Mouse (Mus musculus) kidney, embryonic 14.5 days (tissue): Measurements from ENCODE around the gene Mrpl48. TPM values are rescaled to one million over a fixed set of nuclear protein-coding genes. Genes with fewer than 3 reads are reported as not detected.
"Not testable (repeated sequence)": the region's sequence is repeated elsewhere in the genome, so short reads cannot be mapped to it uniquely, and the experiment has no call there.

ENCODE experiments used
- ATAC-seq: fragments of 200-750 bp; cut with Nextera tagmentation; 2 replicates; pipeline ENCODE4 v1.8.0; 2017; ENCODE audit warnings: moderate number of reproducible peaks, mild to moderate bottlenecking, moderate TSS enrichment, moderate library complexity; ENCODE audit not compliant: low FRiP score, low TSS enrichment
- H3K27ac ChIP-seq: fragments of 300-500 bp; sonication (generic); 2 replicates; pipeline ENCODE4 v1.5.1; 2014; ENCODE audit warnings: low read depth, mild to moderate bottlenecking, low read length, moderate library complexity, mixed read lengths
- H3K27me3 ChIP-seq: fragments of 300-500 bp; sonication (generic); 2 replicates; pipeline ENCODE4 v1.6.1; 2014; ENCODE audit warnings: mild to moderate bottlenecking, low read length; ENCODE audit not compliant: control insufficient read depth, insufficient read depth
- H3K36me3 ChIP-seq: fragments of 300-500 bp; sonication (generic); 2 replicates; pipeline ENCODE4 v1.6.1; 2014; ENCODE audit warnings: low read length, mixed read lengths; ENCODE audit not compliant: control insufficient read depth, insufficient read depth
- H3K4me1 ChIP-seq: fragments of 300-500 bp; sonication (generic); 2 replicates; pipeline ENCODE4 v1.6.1; 2014; ENCODE audit warnings: low read length, mixed read lengths; ENCODE audit not compliant: control insufficient read depth, insufficient read depth
- H3K4me2 ChIP-seq: fragments of 300-500 bp; sonication (generic); replicated peaks from 2 replicates; pipeline ENCODE4 v1.6.1; 2014; ENCODE audit warnings: low read depth, mild to moderate bottlenecking, low read length
- H3K4me3 ChIP-seq: fragments of 300-500 bp; sonication (generic); 2 replicates; pipeline ENCODE4 v1.5.1; 2014; ENCODE audit warnings: mild to moderate bottlenecking, low read length
- H3K9ac ChIP-seq: fragments of 300-500 bp; sonication (generic); 2 replicates; pipeline ENCODE4 v1.6.1; 2014; ENCODE audit warnings: low read depth, mild to moderate bottlenecking, low read length, moderate library complexity
- H3K9me3 ChIP-seq: fragments of 300-500 bp; sonication (generic); 2 replicates; pipeline ENCODE4 v1.6.1; 2016; ENCODE audit warnings: low read length; ENCODE audit not compliant: control insufficient read depth
- WGBS: fragments of 180-500 bp; shearing (Covaris S2); extraction: QIAGEN DNeasy Blood & Tissue Kit; methylation state at CpG from one replicate; pipeline ENCODE4 v1.1.7; 2014; 5-methylcytosine and 5-hydroxymethylcytosine counted together
- polyA plus RNA-seq: library from polyadenylated mRNA; unstranded; fragments of >200 nt; fragmentation: Nextera tagmentation; extraction: Ambion mirVana; gene quantifications from 2 replicates; pipeline ENCODE4 v1.2.1, GENCODE M21; 2014

The Mrpl48 gene
- polyA plus RNA-seq, 1 experiment from 2014 or later, result 91.3 TPM

GRCm38 (mm10) chr7:100570930-100571715 is 37.0 kb downstream of the Mrpl48 start:
- Histone ChIP-seq H3K27ac (no peak overlapping the region), H3K27me3 (no peaks in the 10 kb centered on the region), H3K36me3 (0 out of 2 replicates have a peak, but pooled peaks cover 4% of the 10 kb centered on the region), H3K9me3 (no peaks in the 10 kb centered on the region), H3K4me1 (no peaks in the 10 kb centered on the region), H3K4me2 (no peak overlapping the region), H3K4me3 (no peak overlapping the region), H3K9ac (no peak overlapping the region)
- 79% methylated on average over 3 of the region's 3 CpGs for WGBS
- no peak for ATAC-seq

GRCm38 (mm10) chr7:100569907-100570306 is 38.2 kb downstream of the Mrpl48 start:
- no peak for ATAC-seq
- H3K36me3 ChIP-seq, result peaks cover 4% of the 10 kb centered on the region; the same call in 1 of the 2 replicates
- H3K27me3 ChIP-seq, result no peaks in the 10 kb centered on the region
- H3K4me3 ChIP-seq, result no peak overlapping the region
- H3K9me3 ChIP-seq, result no peaks in the 10 kb centered on the region
- no peaks in the 10 kb centered on the region for H3K4me1 ChIP-seq
- no peak overlapping the region for H3K4me2 ChIP-seq
- no peak overlapping the region for H3K9ac ChIP-seq
- no peak overlapping the region for H3K27ac ChIP-seq

- 80% methylated on average over 5 of the region's 5 CpGs for WGBS
- H3K36me3 ChIP-seq, H3K27me3 ChIP-seq, H3K4me1 ChIP-seq, H3K9me3 ChIP-seq, ATAC-seq, H3K4me3 ChIP-seq, H3K9ac ChIP-seq, H3K27ac ChIP-seq, H3K4me2 ChIP-seq: not testable (repeated sequence)
Measured at GRCm38 (mm10) chr7:100567238-100567637, 40.9 kb downstream of the Mrpl48 start.

DNA sequence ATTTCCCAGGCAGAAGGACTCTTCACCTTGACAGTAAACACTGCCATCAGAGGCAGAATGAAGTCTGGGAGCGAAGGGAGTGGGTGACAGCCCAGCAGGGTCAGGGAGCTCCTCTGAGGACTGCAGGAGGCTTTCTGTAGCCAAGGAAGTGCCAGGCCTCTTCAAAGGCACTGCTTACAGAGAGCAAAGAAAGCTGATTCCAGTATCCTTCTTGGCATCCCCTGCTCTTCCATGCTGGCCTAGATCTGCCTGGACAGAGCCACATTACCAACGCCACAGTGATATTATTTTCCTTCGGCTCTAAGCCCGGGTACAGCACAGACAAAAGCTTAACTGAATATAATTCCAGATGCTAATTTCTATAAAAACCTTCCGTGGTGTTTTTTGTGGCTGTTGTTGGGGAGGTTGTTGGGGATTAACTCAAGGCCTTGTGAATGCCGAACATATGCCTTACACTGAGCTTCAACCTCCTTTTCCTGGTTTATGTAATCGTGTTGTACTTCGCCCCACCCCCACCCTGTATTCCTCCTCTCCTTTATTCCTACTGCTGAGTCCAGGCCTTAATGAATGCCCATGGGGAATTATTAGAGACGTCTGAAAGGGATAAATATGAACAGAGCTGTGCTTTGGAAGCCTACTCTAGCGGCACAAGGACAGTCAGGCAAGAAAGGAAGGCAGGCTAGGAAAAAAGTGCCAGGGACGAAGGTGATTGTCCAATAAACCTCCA is 46.1 kb downstream of the Mrpl48 start:
- H3K9me3 ChIP-seq, result no peaks in the 10 kb centered on the region
- ATAC-seq, result no peak
- no peak overlapping the region for H3K4me3 ChIP-seq
- no peaks in the 10 kb centered on the region for H3K27me3 ChIP-seq
- H3K4me2 ChIP-seq, result no peak overlapping the region
- H3K27ac ChIP-seq, result no peak overlapping the region
- H3K36me3 ChIP-seq, result peaks cover 3% of the 10 kb centered on the region; the same call in 1 of the 2 replicates
- no peaks in the 10 kb centered on the region for H3K4me1 ChIP-seq
- H3K9ac ChIP-seq, result no peak overlapping the region
- 81% methylated on average over 11 of the region's 11 CpGs for WGBS

DNA sequence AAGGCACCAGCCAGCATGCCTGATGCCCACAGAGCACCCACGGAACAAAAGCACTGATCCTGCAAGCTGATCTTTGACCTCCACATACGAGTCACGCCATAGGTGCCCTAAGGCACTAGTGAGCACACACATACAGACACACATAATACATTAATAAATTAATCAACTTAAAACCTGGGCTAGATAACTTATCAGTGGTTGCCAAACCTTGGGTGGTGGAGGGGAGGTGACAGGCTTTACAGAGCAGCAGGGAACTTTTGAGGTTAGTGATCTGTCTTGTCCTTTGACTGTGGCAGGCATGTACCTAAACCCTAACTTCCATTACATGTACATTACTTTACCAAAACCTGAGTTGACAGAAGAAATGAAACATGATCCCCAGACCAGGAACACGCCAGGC is 48.8 kb downstream of the Mrpl48 start:
- 74% methylated on average over 4 of the region's 4 CpGs for WGBS
- Histone ChIP-seq H3K27ac (no peak overlapping the region), H3K4me2 (no peak overlapping the region), H3K27me3 (no peaks in the 10 kb centered on the region), H3K4me1 (no peaks in the 10 kb centered on the region), H3K9me3 (no peaks in the 10 kb centered on the region), H3K4me3 (no peak overlapping the region), H3K36me3 (no peaks in the 10 kb centered on the region; the same call in 1 of the 2 replicates), H3K9ac (no peak overlapping the region)
- no peak for ATAC-seq

- Histone ChIP-seq H3K4me2 (no peak overlapping the region), H3K9me3 (no peaks in the 10 kb centered on the region), H3K9ac (no peak overlapping the region), H3K4me3 (no peak overlapping the region), H3K4me1 (no peaks in the 10 kb centered on the region), H3K36me3 (no peaks in the 10 kb centered on the region; the same call in 1 of the 2 replicates), H3K27ac (no peak overlapping the region), H3K27me3 (no peaks in the 10 kb centered on the region)
- WGBS, result 76% methylated on average over 5 of the region's 5 CpGs
- no peak for ATAC-seq
Measured at GRCm38 (mm10) chr7:100557241-100557640, 50.9 kb downstream of the Mrpl48 start.

GRCm38 (mm10) chr7:100555431-100555951 is 52.6 kb downstream of the Mrpl48 start:
- no peak overlapping the region for H3K27ac ChIP-seq
- H3K9me3 ChIP-seq, result no peaks in the 10 kb centered on the region
- no peak overlapping the region for H3K9ac ChIP-seq
- no peak overlapping the region for H3K4me2 ChIP-seq
- 57% methylated on average over 13 of the region's 13 CpGs for WGBS
- no peaks in the 10 kb centered on the region for H3K27me3 ChIP-seq
- H3K36me3 ChIP-seq, result peaks cover 4% of the 10 kb centered on the region; the same call in 1 of the 2 replicates
- ATAC-seq, result no peak
- H3K4me1 ChIP-seq, result no peaks in the 10 kb centered on the region
- H3K4me3 ChIP-seq, result no peak overlapping the region

DNA sequence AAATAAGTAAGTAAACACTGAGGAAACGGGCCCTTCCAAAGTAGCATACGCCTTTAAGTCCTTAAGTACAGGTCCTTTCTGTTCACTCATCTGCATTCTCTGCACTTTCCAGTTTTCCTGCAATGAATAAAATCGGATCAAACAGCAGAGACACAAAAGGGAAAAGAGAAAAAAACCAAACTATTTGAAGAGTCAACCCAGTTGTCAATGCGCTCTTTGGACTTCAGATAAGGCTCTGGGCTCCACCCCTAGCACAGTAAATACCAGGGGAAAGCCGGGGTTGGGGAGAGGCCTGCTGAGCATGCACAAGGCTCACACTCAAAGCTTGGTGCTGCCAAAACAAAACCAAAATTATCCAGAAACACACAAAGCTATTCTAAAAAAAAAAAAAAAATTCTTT is 53.2 kb downstream of the Mrpl48 start:
- Histone ChIP-seq H3K9me3 (no peaks in the 10 kb centered on the region), H3K9ac (no peak overlapping the region), H3K4me3 (no peak overlapping the region), H3K27me3 (no peaks in the 10 kb centered on the region), H3K27ac (no peak overlapping the region), H3K4me1 (no peaks in the 10 kb centered on the region), H3K4me2 (no peak overlapping the region), H3K36me3 (peaks cover 4% of the 10 kb centered on the region; the same call in 1 of the 2 replicates)
- no peak for ATAC-seq
- WGBS, result 78% methylated on average over 5 of the region's 5 CpGs
